Mouse (Mus musculus) yolk sac, embryonic 10.5 days (tissue): ENCODE data around the gene Cdc42bpg.

Experiments
- DNase-seq: peaks from one replicate; pipeline ENCODE4 v3.0.0-alpha.2; 2017; ENCODE audit warnings: low spot score

Cdc42bpg gene

GRCm38 (mm10) chr19:6333761-6334595, 27.7 kb downstream of the Cdc42bpg start:
- DNase-seq = no peak

GRCm38 (mm10) chr19:6334673-6335457, 28.6 kb downstream of the Cdc42bpg start, which contains the start of gene Men1:
Gene Men1 (plus strand): TSS chr19:6334979.
- DNase-seq = peak; percentile 96

DNA sequence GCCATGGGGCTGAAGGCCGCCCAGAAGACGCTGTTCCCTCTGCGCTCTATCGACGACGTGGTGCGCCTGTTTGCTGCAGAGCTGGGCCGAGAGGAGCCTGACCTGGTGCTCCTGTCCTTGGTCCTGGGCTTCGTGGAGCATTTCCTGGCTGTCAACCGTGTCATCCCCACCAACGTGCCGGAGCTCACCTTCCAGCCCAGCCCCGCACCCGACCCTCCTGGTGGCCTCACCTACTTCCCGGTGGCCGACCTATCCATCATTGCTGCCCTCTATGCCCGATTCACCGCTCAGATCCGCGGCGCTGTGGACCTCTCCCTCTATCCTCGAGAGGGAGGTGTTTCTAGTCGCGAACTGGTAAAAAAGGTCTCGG, 29.2 kb downstream of the Cdc42bpg start:
- no peak for DNase-seq

DNA sequence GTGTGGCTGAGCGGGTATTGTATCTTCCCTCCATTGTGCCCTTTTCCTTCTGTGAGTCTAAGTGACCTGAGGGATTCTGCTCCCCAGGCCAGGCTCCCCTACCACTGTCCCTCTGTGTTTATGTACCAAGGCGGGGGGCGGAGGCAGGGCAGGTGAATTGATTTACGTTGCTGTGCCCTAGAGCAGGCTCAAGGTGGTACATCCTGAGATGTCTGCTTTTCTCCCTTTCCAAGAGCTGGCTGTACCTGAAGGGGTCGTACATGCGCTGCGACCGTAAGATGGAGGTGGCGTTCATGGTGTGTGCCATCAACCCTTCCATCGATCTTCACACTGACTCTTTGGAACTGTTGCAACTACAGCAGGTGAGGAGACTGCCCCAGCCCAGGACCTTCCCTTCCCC, 30.7 kb downstream of the Cdc42bpg start:
- DNase-seq = no peak

DNA sequence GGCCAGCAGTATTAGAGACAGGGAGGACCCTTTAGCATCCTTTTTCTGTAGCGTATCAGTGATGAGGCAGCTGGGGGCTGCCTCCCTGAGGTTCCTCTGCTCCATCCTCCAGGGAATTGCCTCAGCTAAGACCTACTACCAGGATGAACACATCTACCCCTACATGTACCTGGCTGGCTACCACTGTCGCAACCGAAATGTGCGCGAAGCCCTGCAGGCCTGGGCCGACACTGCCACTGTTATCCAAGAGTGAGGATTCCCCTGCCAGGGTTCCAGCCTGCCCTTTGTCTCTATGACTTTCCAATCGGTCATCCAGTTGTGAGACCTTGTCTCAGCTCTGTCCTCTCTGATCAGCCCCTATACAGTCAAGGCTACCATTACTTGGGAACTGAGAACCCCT, 31.9 kb downstream of the Cdc42bpg start:
- DNase-seq = no peak

- DNase-seq = no peak
Measured at GRCm38 (mm10) chr19:6338716-6339115, 32.5 kb downstream of the Cdc42bpg start.

- no peak for DNase-seq
Measured at GRCm38 (mm10) chr19:6339191-6339590, 32.9 kb downstream of the Cdc42bpg start.

- DNase-seq = no peak
Measured at GRCm38 (mm10) chr19:6339890-6340504, 33.7 kb downstream of the Cdc42bpg start.

- DNase-seq = peak; percentile 86
Measured at GRCm38 (mm10) chr19:6340524-6341452, 34.5 kb downstream of the Cdc42bpg start, which contains the start of gene Map4k2. Gene Map4k2 (plus strand): TSS chr19:6341135.

DNA sequence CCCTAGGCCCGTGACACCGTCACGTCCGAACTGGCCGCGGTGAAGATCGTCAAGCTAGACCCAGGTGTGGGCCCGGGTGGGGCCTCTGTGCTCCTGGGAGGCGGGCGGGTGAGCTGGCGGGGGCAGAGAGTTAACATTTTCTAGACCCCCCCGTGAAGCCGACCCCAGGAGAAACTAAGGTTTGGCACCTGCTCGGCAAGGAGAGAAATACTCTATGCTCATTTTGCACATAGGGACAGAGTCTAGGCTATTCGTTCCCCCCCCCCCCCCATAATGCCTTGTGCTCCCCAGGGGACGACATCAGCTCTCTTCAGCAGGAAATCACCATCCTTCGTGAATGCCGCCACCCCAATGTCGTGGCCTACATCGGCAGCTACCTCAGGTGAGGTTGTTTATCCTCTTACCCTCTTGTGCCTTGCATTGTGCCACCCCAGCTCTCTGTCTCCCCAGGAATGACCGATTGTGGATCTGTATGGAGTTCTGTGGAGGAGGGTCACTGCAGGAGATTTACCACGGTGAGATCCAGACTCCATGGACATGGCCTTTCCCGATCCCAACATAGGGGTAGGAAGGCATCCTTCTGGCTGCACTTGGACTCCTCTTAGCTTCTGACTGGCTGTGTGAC, 35.3 kb downstream of the Cdc42bpg start:
- DNase-seq = no peak

DNA sequence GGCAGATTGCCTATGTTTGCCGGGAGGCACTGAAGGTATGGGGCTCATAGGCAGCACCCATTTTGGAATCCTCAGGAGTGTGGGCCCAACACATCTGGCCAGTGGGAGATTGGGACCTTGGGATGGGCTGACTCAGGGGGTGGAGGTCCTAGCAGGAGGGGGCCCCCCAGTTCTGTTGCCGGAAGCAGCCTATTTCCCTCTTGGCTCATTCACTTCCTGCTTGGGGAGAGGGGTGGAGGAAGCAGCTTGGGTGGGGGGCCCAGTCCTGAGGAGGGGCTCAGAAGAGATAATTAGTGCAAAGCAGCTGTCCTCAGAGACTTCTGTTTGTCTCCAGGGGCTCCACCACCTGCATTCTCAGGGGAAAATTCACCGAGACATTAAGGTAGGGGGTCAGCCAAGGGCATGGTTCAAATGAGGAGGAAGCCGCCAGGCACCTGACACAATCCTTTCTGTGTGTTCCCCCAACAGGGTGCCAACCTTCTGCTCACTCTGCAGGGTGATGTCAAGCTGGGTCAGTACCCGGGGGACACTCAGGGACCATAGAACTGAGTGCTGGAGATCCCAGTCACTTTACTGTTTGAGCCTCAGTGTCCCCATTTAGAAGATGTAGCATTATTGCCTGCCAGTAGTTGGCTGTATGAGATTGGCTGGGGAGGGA, 36.1 kb downstream of the Cdc42bpg start:
- DNase-seq = no peak

DNA sequence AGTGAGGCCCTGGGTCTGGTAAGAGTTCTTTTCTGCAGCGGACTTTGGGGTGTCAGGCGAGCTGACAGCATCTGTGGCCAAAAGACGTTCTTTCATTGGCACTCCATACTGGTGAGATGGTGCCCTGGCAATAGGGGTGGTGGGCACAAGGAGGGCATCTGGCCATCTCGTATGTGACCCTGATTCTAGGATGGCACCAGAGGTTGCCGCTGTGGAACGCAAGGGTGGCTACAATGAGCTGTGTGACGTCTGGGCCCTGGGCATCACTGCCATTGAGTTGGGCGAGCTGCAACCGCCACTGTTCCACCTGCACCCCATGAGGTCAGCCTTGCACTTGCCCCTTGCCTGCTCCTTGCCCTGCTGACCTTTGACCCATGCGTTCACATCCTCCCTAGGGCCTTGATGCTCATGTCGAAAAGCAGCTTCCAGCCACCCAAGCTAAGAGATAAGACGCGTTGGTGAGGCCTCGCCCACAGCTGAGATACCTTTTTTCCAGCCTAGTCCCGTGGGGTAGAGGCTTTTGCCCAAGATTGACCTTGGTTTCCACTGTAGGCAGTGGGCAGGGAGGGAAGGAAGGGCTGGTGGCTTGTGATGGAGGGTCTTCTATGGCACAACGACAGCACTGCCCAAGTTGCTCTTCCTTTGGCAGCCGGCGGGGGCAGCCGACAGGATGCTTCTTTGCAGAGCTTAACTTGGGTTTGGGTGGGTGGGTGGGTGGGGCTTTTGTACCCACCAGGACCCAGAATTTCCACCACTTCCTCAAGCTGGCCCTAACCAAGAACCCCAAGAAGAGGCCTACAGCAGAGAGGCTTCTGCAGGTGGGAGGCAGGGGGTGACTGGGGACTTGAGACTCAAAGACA, 37.0 kb downstream of the Cdc42bpg start:
- DNase-seq = no peak

DNA sequence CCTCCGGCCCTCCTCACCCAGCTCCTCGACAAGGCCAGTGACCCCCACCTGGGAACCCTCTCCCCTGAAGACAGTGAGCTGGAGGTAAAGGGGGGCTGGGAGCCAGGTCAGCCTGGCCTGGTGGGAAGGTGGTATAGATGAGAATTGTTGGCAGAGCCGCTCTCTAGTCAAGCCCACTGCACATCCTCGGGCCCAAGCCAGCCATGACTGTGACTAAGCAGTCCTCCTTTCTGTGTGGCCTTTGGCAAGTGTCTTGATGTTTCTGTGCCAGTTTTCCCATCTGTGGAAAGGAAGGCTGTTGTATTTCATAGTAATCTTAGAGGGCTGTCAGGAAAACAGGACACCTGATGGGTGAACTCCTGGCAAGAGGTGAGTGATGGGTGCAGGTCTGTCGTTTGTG, 37.7 kb downstream of the Cdc42bpg start:
- DNase-seq = no peak

DNA sequence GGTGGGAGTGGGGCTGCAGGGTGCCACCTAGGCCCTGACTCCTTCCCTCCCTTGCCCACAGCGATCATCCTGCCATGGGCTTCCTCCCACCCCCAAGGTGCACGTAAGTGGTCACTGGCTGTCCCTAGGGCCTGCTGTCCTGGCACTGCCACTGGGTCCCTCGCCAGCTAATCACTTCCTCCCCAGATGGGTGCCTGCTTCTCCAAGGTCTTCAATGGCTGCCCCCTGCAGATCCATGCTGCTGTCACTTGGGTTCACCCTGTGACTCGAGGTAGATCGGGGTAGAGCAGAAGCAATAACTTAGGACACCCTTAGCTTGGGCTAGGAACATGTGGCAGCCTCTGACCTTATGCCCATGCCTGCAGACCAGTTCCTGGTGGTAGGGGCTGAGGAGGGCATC, 39.8 kb downstream of the Cdc42bpg start:
- DNase-seq = no peak

DNA sequence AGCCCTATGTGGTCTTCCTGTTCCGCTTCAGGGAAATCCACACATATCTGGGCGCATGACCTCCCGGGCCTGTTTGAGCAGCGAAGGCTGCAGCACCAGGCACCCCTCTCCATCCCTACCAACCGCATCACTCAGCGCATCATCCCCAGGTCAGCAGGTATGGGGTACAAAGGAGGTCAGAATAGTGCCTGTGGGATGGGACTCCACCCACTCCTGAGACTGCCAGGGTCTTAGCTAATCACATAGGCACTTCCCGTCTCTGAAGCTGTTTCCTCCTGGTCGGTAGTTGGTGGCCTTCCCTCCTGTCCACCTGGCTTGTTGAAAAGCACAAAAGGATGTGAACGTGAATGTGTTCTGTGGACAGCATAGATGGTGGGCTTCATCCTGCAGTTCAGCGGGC, 40.4 kb downstream of the Cdc42bpg start:
- no peak for DNase-seq

- DNase-seq = no peak
Measured at GRCm38 (mm10) chr19:6347615-6348014, 41.4 kb downstream of the Cdc42bpg start.

DNA sequence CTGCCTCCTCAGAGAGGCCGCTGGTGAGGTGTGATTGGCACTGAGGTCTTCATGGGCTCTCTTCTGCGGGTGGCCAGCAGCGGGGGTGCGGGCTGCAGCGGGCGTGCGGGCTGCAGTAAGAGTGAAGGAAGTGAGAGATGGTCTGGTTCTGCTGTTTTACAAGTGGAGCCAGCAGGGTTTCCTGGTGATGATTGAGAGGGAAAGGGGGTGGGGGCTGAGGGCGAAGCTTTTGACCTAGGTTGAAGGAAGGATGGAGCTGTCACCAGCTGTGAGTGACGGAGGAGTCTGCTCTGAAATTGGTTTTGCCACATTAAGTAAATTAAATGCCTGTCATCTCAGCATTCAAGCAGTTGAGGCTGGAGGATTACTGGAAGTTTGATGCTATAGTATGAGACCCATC, 42.5 kb downstream of the Cdc42bpg start:
- DNase-seq = no peak

DNA sequence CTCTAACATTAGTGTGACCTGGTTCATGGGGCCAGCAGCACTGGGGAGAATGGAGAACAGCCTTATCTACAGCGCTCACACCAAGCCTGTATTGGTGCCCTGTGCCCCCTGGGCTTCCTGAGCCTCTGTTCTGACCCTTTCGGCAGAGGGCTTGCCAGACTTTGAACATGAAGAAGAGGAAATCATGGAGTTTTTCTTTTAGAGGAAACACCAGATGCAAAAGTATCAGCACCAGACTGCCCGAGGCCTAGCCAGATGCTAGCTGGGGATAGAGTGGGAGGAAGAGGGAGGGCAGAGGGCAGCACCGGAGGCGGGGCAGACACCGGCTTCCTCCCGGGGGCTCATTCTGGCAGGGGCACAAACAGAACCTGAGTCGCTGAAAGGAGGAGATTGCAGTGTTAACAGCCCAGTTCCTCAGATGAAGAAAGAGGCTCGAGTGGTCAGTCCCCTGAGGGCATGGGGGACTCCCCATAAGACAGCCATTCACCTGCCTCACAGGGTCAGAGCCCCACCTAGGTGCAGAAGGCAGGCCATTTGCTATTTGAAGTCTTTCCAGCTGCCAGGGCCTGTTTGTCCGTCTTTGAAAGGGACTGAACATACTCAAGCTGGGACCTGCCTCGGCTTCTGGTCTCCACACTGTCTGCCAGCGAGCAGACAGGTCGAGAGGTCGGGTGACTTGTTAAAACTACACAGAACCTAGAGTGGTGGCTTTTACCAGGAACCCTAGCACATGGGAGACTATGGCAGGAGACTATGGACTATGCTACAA, 43.1 kb downstream of the Cdc42bpg start:
- no peak for DNase-seq
